Mouse (Mus musculus): ENCODE data around the gene Ppp1r14d. TPM values are rescaled to one million over a fixed set of nuclear protein-coding genes. Genes with fewer than 3 reads are reported as not detected.

Gene Ppp1r14d
- not detected for total RNA-seq (2021)
- long read RNA-seq, experiment 1, result 0 reads
- long read RNA-seq, experiment 2, result 0 reads

DNA sequence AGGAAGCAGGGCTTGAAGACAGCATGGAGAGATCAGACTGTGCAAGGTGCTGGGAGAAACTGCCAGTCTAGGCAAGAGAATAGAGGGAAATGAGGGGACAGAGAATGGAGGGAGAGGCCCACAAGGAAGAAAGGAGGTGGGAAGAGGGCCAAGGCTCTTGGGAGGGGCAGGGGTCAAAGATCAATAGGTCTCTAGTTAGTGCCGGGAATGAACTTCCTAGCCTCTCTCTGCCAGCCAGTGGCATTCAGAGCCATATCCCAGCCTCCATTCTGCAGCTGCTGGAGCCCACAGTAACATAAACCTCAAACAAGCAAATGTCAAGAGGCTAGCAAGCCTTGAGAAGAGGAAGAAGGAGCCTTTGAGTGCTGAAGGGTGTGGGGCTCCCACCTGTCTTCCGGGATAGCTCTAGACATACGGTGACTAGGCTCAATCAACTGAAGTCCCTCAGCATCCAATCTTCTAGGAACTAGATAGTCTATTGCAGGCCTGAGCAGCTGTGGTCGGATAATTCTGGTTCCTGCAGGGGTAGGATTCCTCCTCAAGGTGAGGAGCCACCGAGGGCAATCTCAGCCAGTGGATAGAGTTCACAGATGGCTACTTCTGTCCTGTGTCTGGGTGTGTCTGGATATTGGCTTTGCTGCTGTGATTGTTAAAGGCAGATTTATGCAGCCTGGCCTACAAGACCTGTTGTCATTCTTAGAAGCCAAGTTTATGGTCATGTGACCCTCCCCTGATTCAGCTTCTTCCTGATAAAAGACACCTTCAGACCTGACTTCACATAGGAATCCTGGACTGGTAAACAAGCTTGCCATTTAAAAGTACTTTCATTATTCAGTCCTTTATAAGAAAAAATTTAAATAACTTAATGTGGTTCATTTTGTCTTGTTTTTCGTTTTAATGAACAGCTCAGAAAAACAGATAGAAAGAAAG, at the start of gene Ppp1r14d:
Ppp1r14d (minus strand) TSS at position 132 of the 930 bp plus-strand sequence.
- no peak for DNase-seq
- intact Hi-C loops (cut with DNase I; ENCODE audit: low total_unique reads), result no loop called here

DNA sequence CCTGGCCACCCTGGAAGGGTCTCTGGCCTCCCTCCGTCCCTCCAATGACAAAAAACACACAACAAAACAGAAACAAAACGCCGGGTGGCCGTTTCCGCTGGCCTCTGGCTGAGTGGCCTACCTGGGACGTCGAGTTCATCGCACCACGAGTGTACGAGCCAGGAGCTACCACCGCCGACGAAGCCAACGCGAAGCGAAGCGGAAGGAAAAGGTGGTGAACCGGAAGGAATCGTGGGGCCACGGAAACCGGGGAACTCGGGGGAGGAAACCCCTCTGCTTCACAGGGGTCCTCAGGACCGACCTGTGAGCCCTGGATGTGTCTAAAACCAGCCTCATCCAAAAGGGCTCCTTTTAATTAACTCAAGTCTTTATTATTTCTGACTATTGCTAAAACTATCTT, 48.1 kb upstream of the Ppp1r14d start:
- intact Hi-C loops (cut with DNase I; ENCODE audit: low total_unique reads), result no loop called here
- no peak for DNase-seq

DNA sequence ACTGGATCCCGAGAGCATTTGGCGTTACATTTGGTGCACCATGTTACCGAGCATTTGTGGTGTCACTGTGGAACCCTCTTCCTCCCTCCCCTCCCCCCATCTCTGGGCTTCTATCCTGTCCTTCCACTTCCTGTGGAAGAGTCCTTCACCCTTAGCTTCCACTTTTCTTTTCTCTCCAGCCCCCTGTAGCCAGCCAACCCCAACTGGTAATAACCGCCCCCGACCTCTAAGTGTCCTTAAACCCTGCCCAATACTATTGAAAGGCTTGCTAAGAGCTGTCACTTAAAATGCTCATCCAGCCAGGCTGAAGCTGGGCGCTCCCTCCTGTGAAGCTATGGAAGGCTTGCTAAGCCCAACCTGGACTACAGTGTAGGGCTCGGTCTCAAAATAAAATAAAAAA, 47.2 kb upstream of the Ppp1r14d start:
- intact Hi-C loops (cut with DNase I; ENCODE audit: low total_unique reads), result no loop called here
- no peak for DNase-seq

DNA sequence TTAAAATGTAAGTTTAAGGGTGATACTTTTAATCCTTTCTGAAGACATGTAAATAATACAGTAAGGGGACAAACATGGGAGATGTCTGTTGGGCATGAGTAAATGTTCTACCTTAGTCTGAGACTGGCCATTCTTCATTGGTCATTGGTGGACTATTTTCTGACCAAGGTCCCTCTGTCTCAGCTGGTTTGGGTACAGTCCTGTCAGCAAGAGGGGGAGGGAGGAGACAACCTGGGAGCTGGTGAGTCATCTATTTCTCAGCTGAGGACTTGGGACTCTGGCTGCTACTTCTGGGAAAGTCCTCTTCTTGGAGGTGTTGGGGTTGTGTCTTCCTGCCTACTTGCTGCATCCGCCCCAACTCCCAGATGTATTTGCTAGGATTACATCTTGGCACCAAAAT, 44.4 kb upstream of the Ppp1r14d start:
- no peak for DNase-seq
- intact Hi-C loops (cut with DNase I; ENCODE audit: low total_unique reads), result no loop called here

DNA sequence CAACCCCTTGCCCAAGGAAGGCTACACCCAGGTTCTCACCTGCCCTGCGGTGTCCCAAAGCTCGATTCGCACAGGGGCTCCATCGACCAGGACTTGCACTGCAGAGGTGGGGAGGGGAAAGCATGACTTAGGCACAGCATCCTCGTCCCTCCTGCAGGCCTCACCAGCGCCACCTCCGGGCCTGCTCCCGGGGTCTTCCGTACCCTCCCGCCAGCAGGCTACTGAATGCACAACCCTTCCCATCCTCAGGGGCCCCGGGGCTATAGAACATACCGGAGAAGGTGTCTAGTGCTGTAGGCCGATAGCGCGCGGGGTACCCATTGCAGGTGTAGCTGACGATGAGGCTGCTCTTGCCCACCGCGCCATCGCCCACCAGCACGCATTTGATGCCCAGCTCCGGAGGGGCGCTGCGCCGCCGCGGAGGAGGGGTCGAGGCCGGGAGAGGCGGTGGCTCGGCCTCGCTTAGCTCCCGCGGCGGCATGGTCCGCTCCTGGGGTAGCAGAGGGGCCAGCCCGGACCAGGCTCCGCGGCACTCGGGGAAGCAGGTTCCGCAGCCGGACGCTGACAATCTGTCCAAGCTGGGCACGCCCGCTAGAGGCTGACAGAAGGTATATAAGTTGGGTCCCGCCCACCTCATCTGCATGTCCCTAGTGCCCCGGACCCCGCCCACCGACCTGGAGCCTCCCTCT, 41.1 kb upstream of the Ppp1r14d start, which contains the start of gene Rhov:
Rhov (minus strand) TSS at position 630 of the 689 bp plus-strand sequence.
- intact Hi-C loops (cut with DNase I; ENCODE audit: low total_unique reads), result no loop called here
- DNase-seq, result peak; percentile 16

DNA sequence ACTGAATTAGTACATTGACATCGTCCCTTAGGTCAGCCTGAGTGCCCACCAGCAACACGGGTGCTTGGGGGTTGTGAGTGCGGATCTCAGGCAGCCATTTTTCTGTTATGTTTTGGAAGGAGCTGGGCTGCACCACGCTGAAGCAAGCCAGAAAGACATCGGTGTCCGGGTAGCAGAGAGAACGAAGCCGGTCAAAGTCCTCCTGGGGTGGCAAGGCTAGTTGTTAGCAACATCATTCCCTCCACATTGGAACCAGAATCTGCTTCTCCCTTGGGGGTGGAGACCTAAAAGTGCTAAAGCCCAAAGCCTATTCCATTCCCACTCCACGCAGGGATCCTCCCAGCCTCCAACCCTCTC, 40.6 kb upstream of the Ppp1r14d start:
- intact Hi-C loops (cut with DNase I; ENCODE audit: low total_unique reads), result no loop called here
- no peak for DNase-seq

DNA sequence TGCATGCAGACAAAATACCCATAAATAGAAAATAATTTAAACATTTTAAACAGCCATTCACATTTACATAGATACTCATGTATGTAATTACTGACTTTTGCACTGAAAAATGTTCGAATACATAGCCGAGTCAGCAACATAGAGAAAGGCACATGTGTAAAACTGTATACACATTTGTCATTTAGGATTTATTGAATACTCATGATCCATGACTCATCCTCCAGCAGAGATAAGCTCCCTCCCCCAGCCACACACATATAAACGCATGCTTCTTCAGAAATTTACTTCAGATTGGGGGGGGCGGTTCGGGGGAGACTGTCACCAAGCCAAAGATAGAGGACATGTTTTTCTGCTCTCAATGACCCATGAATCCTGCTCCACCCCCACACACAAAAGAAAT, 34.1 kb upstream of the Ppp1r14d start:
- intact Hi-C loops (cut with DNase I; ENCODE audit: low total_unique reads), result no loop called here
- DNase-seq, result no peak

DNA sequence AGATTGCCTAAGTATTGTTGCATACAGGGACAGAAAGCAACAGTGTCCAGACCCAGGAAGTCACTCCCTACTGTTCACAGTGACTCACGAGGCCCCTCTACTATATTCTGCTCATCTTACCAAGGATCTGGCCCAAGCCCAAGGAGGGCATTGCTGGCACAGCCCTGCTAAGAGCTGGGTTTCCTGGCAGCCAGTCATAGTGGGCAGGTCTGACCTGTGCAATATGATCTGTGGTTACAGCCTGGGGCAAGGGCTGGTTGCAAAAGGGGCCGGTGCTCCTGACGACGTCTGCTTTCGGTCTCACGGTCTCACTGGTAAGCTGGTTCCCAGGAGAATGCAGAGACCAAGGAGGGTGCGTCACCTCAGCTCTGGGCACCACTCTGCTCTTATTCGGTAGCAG, 33.3 kb upstream of the Ppp1r14d start:
- peak; percentile 60 for DNase-seq
- intact Hi-C loops (cut with DNase I; ENCODE audit: low total_unique reads), result no loop called here

DNA sequence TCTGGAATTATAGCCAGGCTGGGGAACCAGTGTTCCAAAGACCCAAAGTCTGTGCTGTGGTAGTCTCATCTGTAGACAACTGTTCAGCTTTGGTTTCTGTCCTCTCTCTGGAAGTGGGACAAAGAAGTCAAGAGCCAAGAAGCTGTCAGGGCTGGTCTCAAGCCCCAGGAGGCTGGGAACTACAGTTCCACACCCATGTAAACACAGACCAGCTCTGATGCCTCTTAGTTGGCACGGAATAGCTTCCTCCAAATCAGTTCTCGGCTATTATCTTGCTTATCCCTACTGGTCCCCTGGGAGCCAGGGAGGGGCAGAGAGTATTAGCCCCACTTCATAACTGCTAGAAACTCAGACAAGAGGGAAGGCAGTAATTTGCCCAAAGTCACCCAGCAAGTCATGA, 31.6 kb upstream of the Ppp1r14d start:
- no peak for DNase-seq
- intact Hi-C loops (cut with DNase I; ENCODE audit: low total_unique reads), result no loop called here

DNA sequence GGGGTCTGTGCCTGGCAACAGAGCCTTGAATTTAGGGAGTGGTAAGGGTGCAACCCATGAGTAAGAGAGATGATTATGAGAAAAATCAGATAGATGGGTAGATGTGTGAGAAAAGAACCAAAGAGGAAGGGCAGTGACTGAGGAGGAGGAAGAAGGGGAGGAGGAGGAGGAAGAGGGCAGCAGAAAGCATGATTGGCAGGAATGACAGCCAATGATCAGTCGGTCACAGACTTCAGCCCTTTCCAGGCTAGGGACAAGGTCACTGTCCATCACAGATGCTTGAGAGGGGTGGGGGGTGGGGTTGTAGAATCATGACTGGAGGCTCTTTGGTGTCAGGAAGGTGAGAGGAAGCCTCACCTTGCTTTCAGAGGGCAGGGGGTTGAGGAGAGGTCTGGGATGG, 30.8 kb upstream of the Ppp1r14d start:
- DNase-seq, result no peak
- intact Hi-C loops (cut with DNase I; ENCODE audit: low total_unique reads), result no loop called here

DNA sequence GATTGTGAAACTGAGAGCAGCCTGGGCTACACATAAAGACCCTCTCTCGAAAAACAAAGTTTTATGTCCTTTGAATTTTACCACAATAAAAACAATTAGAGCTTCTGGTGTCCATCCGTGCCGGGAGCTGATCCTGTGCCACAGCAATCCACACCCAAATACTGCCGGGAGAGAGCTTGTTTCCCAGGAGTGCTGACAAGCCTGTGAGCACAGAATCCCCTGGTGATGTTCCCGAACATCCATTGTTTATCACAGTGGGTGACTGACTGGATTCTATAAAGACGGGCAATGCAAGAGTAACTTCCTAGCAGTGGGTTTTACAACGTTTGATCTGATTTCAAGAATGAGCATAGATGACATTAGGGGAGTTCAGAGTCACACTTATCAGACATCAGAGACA, 25.3 kb upstream of the Ppp1r14d start:
- intact Hi-C loops (cut with DNase I; ENCODE audit: low total_unique reads), result no loop called here
- no peak for DNase-seq

DNA sequence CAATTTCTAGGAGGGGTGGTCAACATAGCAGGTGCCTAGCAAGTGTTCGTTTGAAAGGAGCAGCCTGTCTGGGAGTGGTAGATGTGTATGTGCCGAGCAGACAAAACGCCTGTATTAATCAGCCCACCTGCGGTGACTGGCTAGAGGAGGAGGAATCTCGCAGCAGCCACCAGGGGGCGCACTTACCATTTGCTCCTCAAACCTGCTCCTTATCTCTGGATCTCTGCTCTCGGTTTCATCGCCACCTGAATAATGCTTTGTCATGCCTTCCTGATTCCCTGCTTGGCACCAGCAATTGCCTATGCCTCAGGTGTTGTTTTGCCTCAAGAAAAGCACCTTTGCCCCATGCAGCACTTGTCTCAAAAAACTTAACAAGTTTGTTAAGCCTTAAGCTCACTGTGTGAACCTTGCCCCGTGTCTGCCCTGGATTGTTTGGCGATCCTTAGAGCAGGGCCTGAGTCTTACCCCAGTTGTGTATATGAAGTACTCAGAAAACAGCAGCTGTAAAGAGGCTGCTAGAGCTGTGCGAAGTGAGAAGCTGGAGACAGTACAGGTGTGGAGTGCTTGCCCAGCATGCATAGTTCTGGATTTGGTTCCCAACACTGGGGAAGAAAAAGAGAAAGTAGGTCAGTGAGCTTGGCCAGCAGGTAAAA, 21.2 kb upstream of the Ppp1r14d start:
- intact Hi-C loops (cut with DNase I; ENCODE audit: low total_unique reads), result loop anchor here (2.0 kb wide), 1 partner anchor 36 kb away; no protein-coding TSS in a partner anchor
- peak; percentile 82 for DNase-seq

DNA sequence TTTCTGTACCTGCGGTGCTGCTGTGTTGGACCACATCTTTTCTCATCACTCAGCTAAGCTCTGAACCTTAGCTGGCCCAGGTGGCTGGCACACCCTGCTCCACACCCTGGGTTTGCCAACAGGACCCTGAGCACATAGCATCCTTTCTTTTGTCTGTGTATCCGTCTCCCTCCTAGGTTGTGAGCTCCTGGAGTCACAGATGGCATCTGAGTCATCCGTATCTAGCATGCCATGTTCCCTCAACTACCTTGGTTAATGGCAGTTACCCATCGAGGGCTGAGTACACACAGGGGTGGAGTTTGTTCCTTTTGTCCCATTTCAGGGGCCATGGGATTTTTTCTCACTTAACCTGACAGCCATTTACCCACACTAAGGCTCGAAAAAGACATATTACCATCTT, 20.7 kb upstream of the Ppp1r14d start:
- intact Hi-C loops (cut with DNase I; ENCODE audit: low total_unique reads), result loop anchor here (2.0 kb wide), 1 partner anchor 36 kb away; no protein-coding TSS in a partner anchor
- no peak for DNase-seq

DNA sequence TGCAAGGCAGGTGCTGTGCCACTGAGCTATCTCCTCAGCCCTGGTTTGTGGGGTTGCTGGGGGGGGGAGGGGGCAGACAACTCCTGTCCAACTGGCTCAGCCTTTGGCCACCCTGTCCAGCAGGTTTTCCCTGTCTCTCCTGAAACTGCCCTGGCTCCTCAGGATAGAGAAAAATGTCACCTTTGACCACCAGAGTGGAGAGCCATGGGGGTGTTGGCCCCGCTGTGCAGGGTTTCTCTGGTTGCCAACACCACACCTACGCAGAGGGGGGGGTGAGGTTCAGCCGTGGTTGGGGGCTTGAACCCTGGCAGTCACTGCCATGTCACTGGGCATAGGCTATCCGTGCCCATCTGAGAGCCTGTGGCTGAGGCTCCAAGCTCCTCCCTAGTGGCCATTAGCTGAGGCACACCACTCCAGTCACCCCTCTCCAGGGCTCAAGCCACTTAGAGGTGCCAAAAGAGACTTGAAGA, 19.9 kb upstream of the Ppp1r14d start:
- no peak for DNase-seq
- intact Hi-C loops (cut with DNase I; ENCODE audit: low total_unique reads), result loop anchor here (2.0 kb wide), 1 partner anchor 37 kb away; no protein-coding TSS in a partner anchor

DNA sequence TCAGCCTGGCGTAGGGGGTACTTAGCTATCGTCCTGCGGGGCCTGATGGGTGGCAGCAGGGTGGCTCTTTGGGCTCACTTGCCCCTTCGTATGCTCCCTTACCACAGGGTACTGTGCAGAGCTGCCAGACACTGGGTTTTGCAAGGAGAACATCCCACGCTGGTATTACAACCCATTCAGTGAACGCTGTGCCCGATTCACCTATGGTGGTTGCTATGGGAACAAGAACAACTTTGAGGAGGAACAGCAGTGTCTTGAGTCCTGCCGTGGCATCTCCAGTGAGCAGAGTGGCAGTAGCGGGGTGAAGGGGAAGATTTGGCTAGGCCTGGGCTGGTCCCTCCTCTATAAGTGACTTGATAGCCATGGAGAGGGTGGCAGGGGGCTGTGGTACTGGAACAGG, 18.2 kb upstream of the Ppp1r14d start:
- intact Hi-C loops (cut with DNase I; ENCODE audit: low total_unique reads), result no loop called here
- DNase-seq, result no peak

DNA sequence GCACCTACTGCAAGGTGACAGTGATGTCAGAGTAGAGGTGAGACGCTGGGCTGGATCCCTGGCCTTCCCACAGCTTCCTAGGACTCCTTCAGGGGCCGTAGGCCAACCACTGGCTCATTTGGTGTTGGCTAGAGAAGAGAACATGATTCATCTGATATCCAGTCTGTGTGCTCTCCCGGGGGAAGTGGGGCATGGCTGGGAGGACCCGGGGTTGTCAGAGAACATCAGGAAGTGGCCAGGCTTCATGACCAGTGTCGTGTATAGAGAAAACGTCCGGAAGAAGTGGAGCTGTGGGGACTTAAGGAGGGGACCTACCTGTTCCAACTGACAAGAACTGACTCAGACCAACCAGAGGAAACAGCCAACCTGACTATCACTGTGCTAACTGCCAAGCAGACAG, 15.5 kb upstream of the Ppp1r14d start:
- intact Hi-C loops (cut with DNase I; ENCODE audit: low total_unique reads), result no loop called here
- DNase-seq, result no peak

DNA sequence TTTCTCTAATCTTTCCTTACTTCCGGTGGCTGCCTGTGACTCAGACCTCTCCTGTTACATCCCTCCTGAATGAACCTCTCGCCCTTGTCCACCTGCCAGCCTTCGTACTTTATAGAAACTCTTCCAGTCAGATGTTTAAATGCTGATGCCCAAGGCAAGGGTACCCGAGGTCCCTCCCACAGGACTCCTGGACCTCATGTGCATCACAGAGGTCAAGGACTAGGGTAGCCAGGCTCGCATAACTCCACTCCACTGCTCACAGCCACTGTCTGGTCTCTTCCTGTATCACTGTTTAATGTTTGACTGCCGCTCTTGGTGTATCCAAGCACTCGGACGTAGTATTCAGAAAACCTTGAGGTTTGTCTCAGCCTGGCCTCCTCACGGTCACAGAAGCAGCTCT, 12.8 kb upstream of the Ppp1r14d start:
- intact Hi-C loops (cut with DNase I; ENCODE audit: low total_unique reads), result no loop called here

DNA sequence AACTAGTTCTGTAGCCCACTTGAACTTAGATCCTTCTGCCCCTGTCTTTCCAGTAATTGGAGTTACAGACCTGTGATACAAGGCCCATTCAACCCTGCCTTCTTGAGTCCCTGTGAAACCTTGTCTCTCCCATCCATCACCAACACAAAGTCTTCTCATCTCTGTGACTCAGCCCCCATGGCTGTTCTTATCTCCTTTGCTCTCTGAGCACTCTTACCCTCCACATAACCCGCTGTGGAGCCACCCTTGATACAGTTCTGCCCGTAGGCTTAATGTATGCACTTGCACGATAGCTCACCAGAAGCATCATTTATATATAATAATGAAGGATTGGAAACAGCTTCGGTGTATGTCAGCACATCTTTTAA, 11.1 kb upstream of the Ppp1r14d start:
- intact Hi-C loops (cut with DNase I; ENCODE audit: low total_unique reads), result no loop called here

More for the DNA sequence above, 12.8 kb upstream of the Ppp1r14d start:
- DNase-seq, result no peak

DNA sequence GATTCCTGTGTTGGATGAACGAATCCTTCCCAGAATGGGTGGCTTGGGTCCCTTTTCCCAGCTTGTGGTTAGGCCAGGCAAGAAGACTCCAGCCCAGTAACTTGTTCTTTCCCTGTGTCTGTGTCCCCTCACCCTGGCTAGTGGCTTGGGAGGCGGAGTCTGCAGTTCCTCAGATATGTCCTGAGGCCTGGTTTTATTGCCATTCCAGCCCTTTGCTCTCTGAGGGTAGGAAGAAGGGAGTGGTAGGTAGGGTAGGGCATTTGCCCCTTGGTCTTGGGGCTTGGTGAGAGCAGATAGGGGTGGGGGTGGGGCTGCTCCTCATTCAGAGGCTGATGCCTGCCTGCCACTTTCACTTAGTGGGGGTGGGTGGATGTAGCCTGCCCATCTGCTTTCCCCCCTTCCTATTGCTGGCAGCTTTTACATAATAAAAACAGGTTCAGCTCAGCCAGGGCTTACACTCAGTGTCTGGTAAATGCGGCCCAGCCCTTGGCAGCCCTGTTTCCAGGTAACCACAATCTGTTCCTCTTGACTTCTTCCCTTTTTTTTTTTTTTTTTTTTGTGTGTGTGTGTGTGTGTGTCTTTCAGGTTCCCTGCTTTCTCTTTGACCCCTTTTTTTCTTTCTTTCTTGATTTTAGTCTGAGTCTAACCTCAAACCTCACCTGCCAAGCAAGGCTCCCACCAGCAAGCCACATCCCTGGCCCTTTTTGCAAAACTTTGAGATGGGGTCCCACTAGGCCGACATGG, 10.5 kb upstream of the Ppp1r14d start:
- no peak for DNase-seq
- intact Hi-C loops (cut with DNase I; ENCODE audit: low total_unique reads), result no loop called here

More for the DNA sequence above, 11.1 kb upstream of the Ppp1r14d start:
- DNase-seq, result no peak
